In genomic region chr4:142826250-142826893, GRCm38 (mm10) we compare ENCODE assay signal across 10 mouse cellular contexts.
DNase-seq lines count a peak whose midpoint lies in the region; ATAC-seq lines count a peak whose summit lies in the region.
"Had no signal": no experiment of that assay in that cellular context is flagged by ENCODE, and none has a peak within 500 bp of the region (broad histone marks: within the 10 kb centered on the region; RNA-seq: fewer than 3 reads in every experiment).

No protein-coding gene starts in this region.

- peak; percentile 79; the same call in 1 of the 2 replicates for ATAC-seq in limb, embryonic 15.5 days (ENCODE audit: insufficient number of reproducible peaks, low FRiP score, low TSS enrichment, low read depth)
- ATAC-seq in stomach, embryonic 15.5 days (ENCODE audit: insufficient read depth, low FRiP score, low read depth): no peak

- DNase-seq in adrenal gland, adult 2 months: peak; percentile 6
- DNase-seq in adrenal gland, adult 18-20 months (ENCODE audit: low spot score in 2 of 2): no peak
- DNase-seq in retina, postnatal 1 day: peak; percentile 30
- DNase-seq in retina, embryonic 14.5 days (ENCODE audit: low spot score): no peak
- DNase-seq in c-Kit-positive CD71-positive TER-119-positive erythroid progenitor cells, embryonic 14.5 days (ENCODE audit: low spot score): no peak
- no peak for DNase-seq in ovary, adult 18-20 months (ENCODE audit: low spot score)
- DNase-seq: heart, postnatal 36 days had no signal

- H3K4me3 ChIP-seq in limb, embryonic 15.5 days: peak overlapping the region; percentile 9; the same call in 1 of the 2 replicates
- no peak overlapping the region for H3K4me3 ChIP-seq in stomach, embryonic 15.5 days (replicated peaks)
- H3K4me3 ChIP-seq: left cerebral cortex, adult 2 months had no signal

- WGBS in limb, embryonic 15.5 days: 17% methylated on average over 13 of the region's 13 CpGs
- 39% methylated on average over 13 of the region's 13 CpGs for WGBS in stomach, embryonic 15.5 days

- no peaks in the 10 kb centered on the region for H3K9me3 ChIP-seq in limb, embryonic 15.5 days
- no peaks in the 10 kb centered on the region for H3K9me3 ChIP-seq in stomach, embryonic 15.5 days

- no peaks in the 10 kb centered on the region for H3K36me3 ChIP-seq in limb, embryonic 15.5 days
- no peaks in the 10 kb centered on the region for H3K36me3 ChIP-seq in stomach, embryonic 15.5 days

- H3K27ac ChIP-seq in limb, embryonic 15.5 days: no peak overlapping the region
- H3K27ac ChIP-seq in stomach, embryonic 15.5 days: no peak overlapping the region
- H3K27ac ChIP-seq: left cerebral cortex, adult 2 months had no signal

- no peaks in the 10 kb centered on the region for H3K27me3 ChIP-seq in limb, embryonic 15.5 days
- H3K27me3 ChIP-seq in stomach, embryonic 15.5 days (replicated peaks): no peaks in the 10 kb centered on the region

- peaks cover 10% of the 10 kb centered on the region; the same call in 1 of the 2 replicates for H3K4me1 ChIP-seq in limb, embryonic 15.5 days
- 0 out of 2 replicates have a peak, but pooled peaks cover 3% of the 10 kb centered on the region for H3K4me1 ChIP-seq in stomach, embryonic 15.5 days

- H3K4me2 ChIP-seq in limb, embryonic 15.5 days: peak overlapping the region; percentile 31
- H3K4me2 ChIP-seq in stomach, embryonic 15.5 days: peak overlapping the region; percentile 10; the same call in 1 of the 2 replicates

- H3K9ac ChIP-seq in limb, embryonic 15.5 days: no peak overlapping the region
- no peak overlapping the region for H3K9ac ChIP-seq in stomach, embryonic 15.5 days

Comparison
In these comparisons a context has a peak if more than half of its experiments do, and no peak if none do; other contexts are left out.
1. DNase-seq: peak in adrenal gland, adult 2 months (single experiment) and retina, postnatal 1 day (single experiment); none in adrenal gland, adult 18-20 months (0 of 2), retina, embryonic 14.5 days (single experiment), c-Kit-positive CD71-positive TER-119-positive erythroid progenitor cells, embryonic 14.5 days (single experiment) and ovary, adult 18-20 months (single experiment).